Mouse (Mus musculus): ENCODE data around the gene Aox4.

- TF ChIP-seq CTCF (IDR thresholded peaks at IDR 0.05; ENCODE audit: low read depth) (no peak), EP300 (IDR thresholded peaks at IDR 0.05; ENCODE audit: low read depth) (no peak)
Observed at GRCm38 (mm10) chr1:58260311-58260710, 50.1 kb downstream of the Aox4 start.

All from heart, postnatal 0 days (tissue).